Mouse (Mus musculus): Measurements from ENCODE around the gene Nmt1. TPM values are rescaled to one million over a fixed set of nuclear protein-coding genes. Genes with fewer than 3 reads are reported as not detected.

Gene Nmt1
- total and polyA plus RNA-seq, 2 experiments from 2014 or later = 40.5 to 48.6 TPM

GRCm38 (mm10) chr11:103100361-103100760 is 72.4 kb downstream of the Nmt1 start:
- WGBS = 72% methylated on average over 8 of the region's 8 CpGs
- Histone ChIP-seq H3K9ac (replicated peaks; ENCODE audit: low read length, poor library complexity, severe bottlenecking) (no peak overlapping the region), H3K4me1 (ENCODE audit: insufficient read depth, low read length) (no peaks in the 10 kb centered on the region), H3K4me3 (ENCODE audit: low read depth, low read length) (no peak overlapping the region), H3K27ac (ENCODE audit: low read depth, low read length) (no peak overlapping the region), H3K36me3 (ENCODE audit: insufficient read depth, low read length) (no peaks in the 10 kb centered on the region), H3K27me3 (ENCODE audit: insufficient read depth, low read length) (peaks cover 19% of the 10 kb centered on the region), H3K4me2 (ENCODE audit: low read depth, low read length, poor library complexity, severe bottlenecking) (no peak overlapping the region), H3K9me3 (ENCODE audit: low read length) (no peaks in the 10 kb centered on the region)
- no peak for DNase-seq (ENCODE audit: low spot score)
- no peak for ATAC-seq (ENCODE audit: low FRiP score)
- no peak for TF ChIP-seq CTCF (IDR thresholded peaks at IDR 0.05)

GRCm38 (mm10) chr11:103101481-103101865 is 73.5 kb downstream of the Nmt1 start, which contains the start of the genes Plcd3 and Acbd4:
Gene Plcd3 (minus strand): TSS chr11:103101658.
Gene Acbd4 (plus strand): TSS chr11:103101682.
- under 1% methylated on average over 34 of the region's 34 CpGs for WGBS
- no peak for TF ChIP-seq CTCF (IDR thresholded peaks at IDR 0.05)
- no peak within 1 kb of the TSS for H3K27ac ChIP-seq (ENCODE audit: low read depth, low read length)

GRCm38 (mm10) chr11:103101866-103102501 is 74.0 kb downstream of the Nmt1 start:
- Histone ChIP-seq H3K4me1 (ENCODE audit: insufficient read depth, low read length) (no peaks in the 10 kb centered on the region), H3K4me2 (ENCODE audit: low read depth, low read length, poor library complexity, severe bottlenecking) (peak overlapping the region; percentile 82), H3K27me3 (ENCODE audit: insufficient read depth, low read length) (peaks cover 19% of the 10 kb centered on the region), H3K9ac (replicated peaks; ENCODE audit: low read length, poor library complexity, severe bottlenecking) (peak overlapping the region; percentile 59), H3K9me3 (ENCODE audit: low read length) (no peaks in the 10 kb centered on the region), H3K27ac (ENCODE audit: low read depth, low read length) (no peak overlapping the region), H3K36me3 (ENCODE audit: insufficient read depth, low read length) (no peaks in the 10 kb centered on the region), H3K4me3 (ENCODE audit: low read depth, low read length) (peak overlapping the region; percentile 45)
- 2% methylated on average over 30 of the region's 30 CpGs for WGBS
- DNase-seq (ENCODE audit: low spot score) (peak; percentile 66), ATAC-seq (ENCODE audit: low FRiP score) (peak; percentile 50; the same call in 1 of the 2 replicates)
- TF ChIP-seq CTCF (IDR thresholded peaks at IDR 0.05) = no peak

More at GRCm38 (mm10) chr11:103101481-103101865, 73.5 kb downstream of the Nmt1 start, which contains the start of the genes Plcd3 and Acbd4:
- Histone ChIP-seq H3K4me1 (ENCODE audit: insufficient read depth, low read length) (no peaks in the 10 kb centered on the region), H3K4me3 (ENCODE audit: low read depth, low read length) (peak within 1 kb of the TSS; percentile 45), H3K27me3 (ENCODE audit: insufficient read depth, low read length) (peaks cover 19% of the 10 kb centered on the region), H3K36me3 (ENCODE audit: insufficient read depth, low read length) (no peaks in the 10 kb centered on the region), H3K9ac (replicated peaks; ENCODE audit: low read length, poor library complexity, severe bottlenecking) (peak within 1 kb of the TSS; percentile 59), H3K4me2 (ENCODE audit: low read depth, low read length, poor library complexity, severe bottlenecking) (peak within 1 kb of the TSS; percentile 82), H3K9me3 (ENCODE audit: low read length) (no peaks in the 10 kb centered on the region)
- ATAC-seq (ENCODE audit: low FRiP score) (no peak), DNase-seq (ENCODE audit: low spot score) (peak; percentile 51)

GRCm38 (mm10) chr11:103102725-103103349 is 74.8 kb downstream of the Nmt1 start:
- no peaks in the 10 kb centered on the region for H3K9me3 ChIP-seq (ENCODE audit: low read length)
- ATAC-seq (ENCODE audit: low FRiP score) = peak; percentile 91
- 3% methylated on average over 34 of the region's 35 CpGs for WGBS
- H3K4me1 ChIP-seq (ENCODE audit: insufficient read depth, low read length) = no peaks in the 10 kb centered on the region
- peak overlapping the region; percentile 45 for H3K4me3 ChIP-seq (ENCODE audit: low read depth, low read length)
- DNase-seq (ENCODE audit: low spot score) = peak; percentile 96
- H3K27ac ChIP-seq (ENCODE audit: low read depth, low read length) = no peak overlapping the region
- peaks cover 15% of the 10 kb centered on the region for H3K27me3 ChIP-seq (ENCODE audit: insufficient read depth, low read length)
- H3K4me2 ChIP-seq (ENCODE audit: low read depth, low read length, poor library complexity, severe bottlenecking) = peak overlapping the region; percentile 82
- H3K9ac ChIP-seq (replicated peaks; ENCODE audit: low read length, poor library complexity, severe bottlenecking) = peak overlapping the region; percentile 59
- no peaks in the 10 kb centered on the region for H3K36me3 ChIP-seq (ENCODE audit: insufficient read depth, low read length)
- TF ChIP-seq CTCF (IDR thresholded peaks at IDR 0.05) = peak; percentile 100

- Histone ChIP-seq H3K4me2 (ENCODE audit: low read depth, low read length, poor library complexity, severe bottlenecking) (peak overlapping the region; percentile 82), H3K9me3 (ENCODE audit: low read length) (no peaks in the 10 kb centered on the region), H3K4me3 (ENCODE audit: low read depth, low read length) (peak overlapping the region; percentile 45; the same call in 1 of the 2 replicates), H3K4me1 (ENCODE audit: insufficient read depth, low read length) (no peaks in the 10 kb centered on the region), H3K27me3 (ENCODE audit: insufficient read depth, low read length) (peaks cover 15% of the 10 kb centered on the region), H3K27ac (ENCODE audit: low read depth, low read length) (no peak overlapping the region), H3K9ac (replicated peaks; ENCODE audit: low read length, poor library complexity, severe bottlenecking) (no peak overlapping the region), H3K36me3 (ENCODE audit: insufficient read depth, low read length) (no peaks in the 10 kb centered on the region)
- DNase-seq (ENCODE audit: low spot score) (no peak), ATAC-seq (ENCODE audit: low FRiP score) (no peak)
- WGBS = 59% methylated on average over 8 of the region's 8 CpGs
- no peak for TF ChIP-seq CTCF (IDR thresholded peaks at IDR 0.05)
Measured at GRCm38 (mm10) chr11:103103621-103104020, 75.6 kb downstream of the Nmt1 start.

GRCm38 (mm10) chr11:103104469-103104868 is 76.5 kb downstream of the Nmt1 start:
- Histone ChIP-seq H3K27ac (ENCODE audit: low read depth, low read length) (no peak overlapping the region), H3K4me2 (ENCODE audit: low read depth, low read length, poor library complexity, severe bottlenecking) (no peak overlapping the region), H3K36me3 (ENCODE audit: insufficient read depth, low read length) (no peaks in the 10 kb centered on the region), H3K4me3 (ENCODE audit: low read depth, low read length) (no peak overlapping the region), H3K9me3 (ENCODE audit: low read length) (no peaks in the 10 kb centered on the region), H3K9ac (replicated peaks; ENCODE audit: low read length, poor library complexity, severe bottlenecking) (no peak overlapping the region), H3K4me1 (ENCODE audit: insufficient read depth, low read length) (no peaks in the 10 kb centered on the region), H3K27me3 (ENCODE audit: insufficient read depth, low read length) (peaks cover 15% of the 10 kb centered on the region)
- WGBS = 81% methylated on average over 7 of the region's 7 CpGs
- no peak for TF ChIP-seq CTCF (IDR thresholded peaks at IDR 0.05)
- ATAC-seq (ENCODE audit: low FRiP score) (no peak), DNase-seq (ENCODE audit: low spot score) (no peak)
